Mouse (Mus musculus) bone marrow macrophage, adult 2 months (primary cell): ENCODE results near the gene Rab40b.

Experiments used
- CTCF ChIP-seq: IDR thresholded peaks from 2 replicates; pipeline ENCODE4 v1.5.1; 2012; ENCODE audit warnings: low read depth, mild to moderate bottlenecking, low read length, moderate library complexity
- POLR2A ChIP-seq: IDR thresholded peaks from 2 replicates; pipeline ENCODE4 v1.6.1; 2012; ENCODE audit warnings: mild to moderate bottlenecking, low read depth, low read length, borderline replicate concordance

GRCm38 (mm10) chr11:121306608-121307007 is 81.4 kb downstream of the Rab40b start:
- TF ChIP-seq CTCF (no peak), POLR2A (no peak)
